Mouse (Mus musculus): ENCODE measurements around the gene Scn11a. TPM values are rescaled to one million over a fixed set of nuclear protein-coding genes. Genes with fewer than 3 reads are reported as not detected.

Scn11a gene
- total and polyA plus RNA-seq, 3 experiments = 0.13 to 0.54 (median 0.13) TPM

GRCm38 (mm10) chr9:119706700-119707099 lies 118.6 kb downstream of the Scn11a start:
- H3K4me3 ChIP-seq (replicated peaks in 1 of 3; ENCODE audit: low read depth in 2 of 3, low read length in 2 of 3, poor library complexity in 1 of 3) = no peak overlapping the region
- peak; percentile 12 for DNase-seq (ENCODE audit: extremely low read depth)
- TF ChIP-seq UBTF (IDR thresholded peaks at IDR 0.05; ENCODE audit: low read depth, low read length) = no peak
- TF ChIP-seq POLR2A (IDR thresholded peaks at IDR 0.05; ENCODE audit: low read depth, low read length) = no peak
- no peak for TF ChIP-seq MAZ (IDR thresholded peaks at IDR 0.05; ENCODE audit: low read depth, low read length)
- no peak for TF ChIP-seq USF2 (conservative IDR thresholded peaks at IDR 0.05; ENCODE audit: low read depth, low read length)
- no peak for TF ChIP-seq SIN3A (IDR thresholded peaks at IDR 0.05; ENCODE audit: low read length)
- no peak for TF ChIP-seq ELF1 (IDR thresholded peaks at IDR 0.05; ENCODE audit: low read depth, low read length)
- TF ChIP-seq ETS1 (conservative IDR thresholded peaks at IDR 0.05; ENCODE audit: low read depth, low read length) = no peak
- no peak for TF ChIP-seq MEF2A (IDR thresholded peaks at IDR 0.05; ENCODE audit: borderline replicate concordance, low read depth, low read length)
- no peak for TF ChIP-seq TCF12 (IDR thresholded peaks at IDR 0.05; ENCODE audit: low read depth, low read length)
- TF ChIP-seq ZKSCAN1 (IDR thresholded peaks at IDR 0.05; ENCODE audit: borderline replicate concordance, low read depth, low read length) = no peak
- TF ChIP-seq CHD2 (IDR thresholded peaks at IDR 0.05; ENCODE audit: low read length) = no peak
- no peak for TF ChIP-seq EP300 (IDR thresholded peaks at IDR 0.05; ENCODE audit: low read length)
- TF ChIP-seq NELFE (IDR thresholded peaks at IDR 0.05; ENCODE audit: low read depth, low read length) = no peak
- no peaks in the 10 kb centered on the region for H3K4me1 ChIP-seq (ENCODE audit: control insufficient read depth in 1 of 2, insufficient read depth in 2 of 2)
- in situ Hi-C loops (cut with MboI; ENCODE audit: low pct_ligation_motif_present, low pct_unique_long_range_greater_than_20kb, low sequenced_read_pairs) = loop anchor here (5.0 kb wide), 1 partner anchor 34 kb away; no protein-coding TSS in a partner anchor
- dilution Hi-C loops (cut with MboI; ENCODE audit: extremely low pct_ligation_motif_present, extremely low pct_unique_long_range_greater_than_20kb, low sequenced_read_pairs) = no loop called here
- H3K79me2 ChIP-seq (replicated peaks; ENCODE audit: control insufficient read depth, extremely low read depth, insufficient read depth, poor library complexity, severe bottlenecking) = no peaks in the 10 kb centered on the region
- H3K4me2 ChIP-seq (ENCODE audit: insufficient read depth, low read depth, poor library complexity, severe bottlenecking) = no peak overlapping the region
- no peaks in the 10 kb centered on the region for H3K36me3 ChIP-seq (replicated peaks in 1 of 2; ENCODE audit: control insufficient read depth in 1 of 2, insufficient read depth in 1 of 2, low read length in 1 of 2)
- no peak overlapping the region for H3K27ac ChIP-seq (ENCODE audit: insufficient read depth, low read depth)
- H3K27me3 ChIP-seq (replicated peaks) = peaks cover 53% of the 10 kb centered on the region
- H3K9ac ChIP-seq (ENCODE audit: insufficient read depth, low read depth) = no peak overlapping the region
- H3K9me3 ChIP-seq (replicated peaks; ENCODE audit: low read length) = no peaks in the 10 kb centered on the region

Other genes with a start within 250 kb of the Scn11a start
- gene Scn5a, start 246.4 kb downstream of the Scn11a start, total RNA-seq (2012; rRNA removed) = 6.0 and 9.0 TPM in 2 replicates
- gene Scn5a, start 246.4 kb downstream of the Scn11a start, total RNA-seq (2014; rRNA removed) = 1.9 and 2.0 TPM in 2 replicates
- gene Scn5a, start 246.4 kb downstream of the Scn11a start, polyA plus RNA-seq (2012; ENCODE audit: insufficient read length, low read depth) = 4.2 and 4.3 TPM in 2 replicates
- gene Scn10a, start 106.1 kb downstream of the Scn11a start, total RNA-seq (2012; rRNA removed) = not detected in 2 replicates
- gene Scn10a, start 106.1 kb downstream of the Scn11a start, total RNA-seq (2014; rRNA removed) = not detected in 2 replicates
- not detected in 2 replicates for gene Scn10a, start 106.1 kb downstream of the Scn11a start, polyA plus RNA-seq (2012; ENCODE audit: insufficient read length, low read depth)
- 26.7 and 26.9 TPM in 2 replicates for gene Wdr48, start 69.4 kb upstream of the Scn11a start, total RNA-seq (2012; rRNA removed)
- gene Wdr48, start 69.4 kb upstream of the Scn11a start, total RNA-seq (2014; rRNA removed) = 31.0 and 32.3 TPM in 2 replicates
- 31.6 and 32.0 TPM in 2 replicates for gene Wdr48, start 69.4 kb upstream of the Scn11a start, polyA plus RNA-seq (2012; ENCODE audit: insufficient read length, low read depth)
- gene Gorasp1, start 112.1 kb upstream of the Scn11a start, total RNA-seq (2012; rRNA removed) = 10.9 and 12.6 TPM in 2 replicates
- 8.7 TPM in 2 replicates for gene Gorasp1, start 112.1 kb upstream of the Scn11a start, total RNA-seq (2014; rRNA removed)
- 8.6 and 9.2 TPM in 2 replicates for gene Gorasp1, start 112.1 kb upstream of the Scn11a start, polyA plus RNA-seq (2012; ENCODE audit: insufficient read length, low read depth)
- 0.13 and 0.21 TPM in 2 replicates for gene Ttc21a, start 112.2 kb upstream of the Scn11a start, total RNA-seq (2012; rRNA removed)
- gene Ttc21a, start 112.2 kb upstream of the Scn11a start, total RNA-seq (2014; rRNA removed) = 0.19 TPM in 1 of 2 replicates, not detected in the other
- gene Ttc21a, start 112.2 kb upstream of the Scn11a start, polyA plus RNA-seq (2012; ENCODE audit: insufficient read length, low read depth) = 0.47 and 0.48 TPM in 2 replicates
- 15.5 and 15.7 TPM in 2 replicates for gene Csrnp1, start 159.2 kb upstream of the Scn11a start, total RNA-seq (2012; rRNA removed)
- 5.7 and 8.6 TPM in 2 replicates for gene Csrnp1, start 159.2 kb upstream of the Scn11a start, total RNA-seq (2014; rRNA removed)
- 7.8 and 8.1 TPM in 2 replicates for gene Csrnp1, start 159.2 kb upstream of the Scn11a start, polyA plus RNA-seq (2012; ENCODE audit: insufficient read length, low read depth)
- gene Xirp1, start 198.1 kb upstream of the Scn11a start, total RNA-seq (2012; rRNA removed) = not detected in 2 replicates
- not detected in 2 replicates for gene Xirp1, start 198.1 kb upstream of the Scn11a start, total RNA-seq (2014; rRNA removed)
- gene Xirp1, start 198.1 kb upstream of the Scn11a start, polyA plus RNA-seq (2012; ENCODE audit: insufficient read length, low read depth) = not detected in 2 replicates
- not detected in 2 replicates for gene Cx3cr1, start 244.4 kb upstream of the Scn11a start, total RNA-seq (2012; rRNA removed)
- gene Cx3cr1, start 244.4 kb upstream of the Scn11a start, total RNA-seq (2014; rRNA removed) = not detected in 2 replicates
- gene Cx3cr1, start 244.4 kb upstream of the Scn11a start, polyA plus RNA-seq (2012; ENCODE audit: insufficient read length, low read depth) = 0.06 and 0.08 TPM in 2 replicates

Measured in CH12.LX (cell line).